Mouse (Mus musculus) heart, adult 11 months (tissue): ENCODE results near the gene Mturn.
A peak's percentile ranks its signal among the peaks of the same experiment; 100 is the strongest.

Source experiments
- DNase-seq: peaks from one replicate; pipeline ENCODE4 v3.0.0; 2022

The Mturn gene

GRCm38 (mm10) chr6:54698691-54699476 lies 17.5 kb downstream of the Mturn start:
- peak; percentile 87 for DNase-seq

GRCm38 (mm10) chr6:54699477-54700056 lies 18.1 kb downstream of the Mturn start:
- DNase-seq = peak; percentile 97

GRCm38 (mm10) chr6:54700516-54700915 lies 19.1 kb downstream of the Mturn start:
- peak; percentile 52 for DNase-seq

- DNase-seq = peak; percentile 77
Observed at GRCm38 (mm10) chr6:54701901-54702300, 20.5 kb downstream of the Mturn start.

- DNase-seq = peak; percentile 36
Observed at GRCm38 (mm10) chr6:54703633-54704538, 22.5 kb downstream of the Mturn start.

GRCm38 (mm10) chr6:54704539-54704845 lies 23.1 kb downstream of the Mturn start:
- DNase-seq = peak; percentile 77

GRCm38 (mm10) chr6:54704847-54705246 lies 23.4 kb downstream of the Mturn start:
- no peak for DNase-seq

- DNase-seq = peak; percentile 96
Observed at GRCm38 (mm10) chr6:54705387-54705909, 24.0 kb downstream of the Mturn start.

- DNase-seq = no peak
Observed at GRCm38 (mm10) chr6:54706099-54706498, 24.7 kb downstream of the Mturn start.

GRCm38 (mm10) chr6:54706611-54707172 lies 25.3 kb downstream of the Mturn start:
- peak; percentile 62 for DNase-seq

- DNase-seq = peak; percentile 50
Observed at GRCm38 (mm10) chr6:54708646-54709045, 27.2 kb downstream of the Mturn start.

GRCm38 (mm10) chr6:54715697-54716096 lies 34.3 kb downstream of the Mturn start:
- peak; percentile 57 for DNase-seq

GRCm38 (mm10) chr6:54718779-54719685 lies 37.6 kb downstream of the Mturn start:
- DNase-seq = peak; percentile 95

- peak; percentile 90 for DNase-seq
Observed at GRCm38 (mm10) chr6:54719686-54720310, 38.4 kb downstream of the Mturn start.

GRCm38 (mm10) chr6:54720512-54721251 lies 39.3 kb downstream of the Mturn start:
- peak; percentile 87 for DNase-seq

GRCm38 (mm10) chr6:54721252-54721635 lies 39.8 kb downstream of the Mturn start:
- DNase-seq = no peak

GRCm38 (mm10) chr6:54726309-54726708 lies 44.9 kb downstream of the Mturn start:
- peak; percentile 73 for DNase-seq

GRCm38 (mm10) chr6:54726796-54727195 lies 45.4 kb downstream of the Mturn start:
- DNase-seq = peak; percentile 66

GRCm38 (mm10) chr6:54727416-54727815 lies 46.0 kb downstream of the Mturn start:
- DNase-seq = peak; percentile 64

GRCm38 (mm10) chr6:54729451-54730105 lies 48.2 kb downstream of the Mturn start:
- DNase-seq = peak; percentile 85
